Mouse (Mus musculus) heart, postnatal 0 days (tissue): ENCODE measurements around the gene Dcpp2.

Source experiments
- CTCF ChIP-seq: IDR thresholded peaks from 2 replicates; pipeline ENCODE4 v1.5.1; 2016; ENCODE audit warnings: antibody characterized with exemption, control low read depth, low read depth
- EP300 ChIP-seq: IDR thresholded peaks from 2 replicates; pipeline ENCODE4 v1.6.1; 2016; ENCODE audit warnings: antibody characterized with exemption, low read depth

- TF ChIP-seq CTCF (no peak), EP300 (no peak)
Measured at GRCm38 (mm10) chr17:23836006-23836575, 44.6 kb upstream of the Dcpp2 start, which contains the start of gene Prss33.
